Mouse (Mus musculus): ENCODE data around the gene Vmn2r84. TPM values are rescaled to one million over a fixed set of nuclear protein-coding genes. Genes with fewer than 3 reads are reported as not detected.
"Not testable (repeated sequence)": the region's sequence is repeated elsewhere in the genome, so short reads cannot be mapped to it uniquely, and the experiment has no call there.

The Vmn2r84 gene
- total and polyA plus RNA-seq, 3 experiments, result 0.27 TPM; not detected in 2

DNA sequence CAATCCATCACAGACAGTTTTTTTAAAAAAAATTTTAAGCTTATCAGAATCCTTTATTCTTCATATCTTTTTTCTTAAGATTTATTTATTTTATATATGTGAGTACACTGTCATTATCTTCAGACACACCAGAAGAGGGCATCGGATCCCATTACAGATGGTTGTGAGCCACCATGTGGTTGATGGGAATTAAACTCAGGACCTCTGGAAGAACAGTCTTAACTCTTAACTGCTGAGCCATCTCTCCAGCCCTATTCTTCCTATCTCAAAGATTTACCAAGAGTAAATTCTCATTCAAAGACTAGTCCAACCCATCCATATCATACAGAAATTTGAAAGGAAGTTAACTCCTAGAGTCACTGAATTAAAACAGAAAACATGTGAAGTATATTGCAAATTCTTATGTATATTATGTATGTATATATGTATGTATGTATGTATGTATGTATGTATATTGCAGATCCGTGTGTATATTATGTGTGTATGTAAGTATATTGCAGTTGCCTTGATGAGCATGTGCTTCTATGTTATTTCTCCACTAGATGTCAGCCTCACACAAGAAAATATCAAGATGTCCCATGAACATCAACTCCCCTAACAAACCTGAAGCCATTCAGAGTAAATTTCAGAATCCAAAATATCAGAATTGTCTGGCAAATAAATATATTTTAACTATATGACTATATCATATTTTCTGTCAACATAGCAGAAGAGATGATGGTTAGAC, 30.5 kb downstream of the Vmn2r84 start:
- no peak for ATAC-seq (ENCODE audit: extremely low read depth, insufficient number of reproducible peaks, low FRiP score, poor library complexity, severe bottlenecking)

DNA sequence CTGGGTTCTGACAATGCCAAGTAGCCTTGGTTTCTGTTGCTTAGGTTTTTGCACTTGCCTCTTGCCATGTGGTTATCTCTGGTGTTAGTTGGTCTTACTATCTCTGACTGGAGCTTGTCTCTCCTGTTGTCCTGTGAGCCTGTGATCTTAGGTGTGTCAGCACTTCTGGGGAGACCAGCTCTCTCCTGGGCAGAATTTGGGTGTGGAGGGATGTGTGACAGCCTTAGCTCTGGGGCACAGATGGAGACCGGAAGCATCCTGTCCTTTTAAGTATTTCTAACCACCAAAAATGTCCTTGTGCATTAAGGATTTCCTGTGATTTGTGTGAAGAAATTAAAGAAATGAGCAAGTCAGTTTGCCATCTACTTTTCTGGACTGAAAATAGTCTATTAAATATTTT, 50.1 kb downstream of the Vmn2r84 start:
- no peak for DNase-seq (ENCODE audit: low spot score)
- Histone ChIP-seq H3K4me3 (ENCODE audit: low read depth, low read length) (no peak overlapping the region), H3K27me3 (ENCODE audit: insufficient read depth, low read length) (no peaks in the 10 kb centered on the region), H3K9me3 (replicated peaks) (no peaks in the 10 kb centered on the region), H3K4me1 (ENCODE audit: insufficient read depth, low read depth, low read length) (no peaks in the 10 kb centered on the region), H3K36me3 (replicated peaks) (peaks cover 42% of the 10 kb centered on the region)
- no peak for ATAC-seq (ENCODE audit: extremely low read depth, insufficient number of reproducible peaks, low FRiP score, poor library complexity, severe bottlenecking)
- TF ChIP-seq GATA2 (IDR thresholded peaks at IDR 0.05; ENCODE audit: borderline replicate concordance, low read depth, low read length) (no peak), GATA1 (IDR thresholded peaks at IDR 0.05; ENCODE audit: borderline replicate concordance, low read length) (no peak), POLR2AphosphoS5 (IDR thresholded peaks at IDR 0.05; ENCODE audit: insufficient replicate concordance, low read depth, low read length) (no peak), TAL1 (conservative IDR thresholded peaks at IDR 0.05; ENCODE audit: low read depth, low read length) (no peak), CTCF (IDR thresholded peaks at IDR 0.05; ENCODE audit: low read depth, low read length) (no peak)

More for the DNA sequence above, 30.5 kb downstream of the Vmn2r84 start:
- Histone ChIP-seq H3K36me3 (replicated peaks) (peaks cover 59% of the 10 kb centered on the region), H3K9me3 (replicated peaks) (no peaks in the 10 kb centered on the region), H3K4me1 (ENCODE audit: insufficient read depth, low read depth, low read length) (peaks cover 2% of the 10 kb centered on the region; the same call in 1 of the 2 replicates), H3K27me3 (ENCODE audit: insufficient read depth, low read length) (no peaks in the 10 kb centered on the region), H3K4me3 (ENCODE audit: low read depth, low read length) (no peak overlapping the region)
- DNase-seq (ENCODE audit: low spot score), result peak; percentile 4
- TF ChIP-seq TAL1 (conservative IDR thresholded peaks at IDR 0.05; ENCODE audit: low read depth, low read length) (no peak), GATA2 (IDR thresholded peaks at IDR 0.05; ENCODE audit: borderline replicate concordance, low read depth, low read length) (no peak), POLR2AphosphoS5 (IDR thresholded peaks at IDR 0.05; ENCODE audit: insufficient replicate concordance, low read depth, low read length) (no peak), GATA1 (IDR thresholded peaks at IDR 0.05; ENCODE audit: borderline replicate concordance, low read length) (no peak), CTCF (IDR thresholded peaks at IDR 0.05; ENCODE audit: low read depth, low read length) (no peak)

DNA sequence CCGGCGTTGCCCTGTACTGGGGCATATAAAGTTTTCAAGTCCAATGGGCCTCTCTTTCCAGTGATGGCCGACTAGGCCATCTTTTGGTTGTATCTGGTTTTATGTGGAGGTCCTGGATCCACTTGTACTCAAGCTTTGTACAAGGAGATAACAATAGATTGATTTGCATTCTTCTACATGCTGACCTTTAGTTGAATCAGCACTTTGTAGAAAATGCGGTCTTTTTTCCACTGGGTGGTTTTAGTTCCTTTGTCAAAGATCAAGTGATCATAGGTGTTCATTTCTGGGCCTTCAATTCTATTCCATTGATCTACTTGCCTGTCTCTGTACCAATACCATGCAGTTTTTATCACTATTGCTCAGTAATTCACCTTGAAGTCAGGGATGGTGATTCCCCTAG, 54.1 kb downstream of the Vmn2r84 start:
- H3K4me3 ChIP-seq (ENCODE audit: low read depth, low read length); ATAC-seq (ENCODE audit: extremely low read depth, insufficient number of reproducible peaks, low FRiP score, poor library complexity, severe bottlenecking); H3K9me3 ChIP-seq (replicated peaks); H3K27me3 ChIP-seq (ENCODE audit: insufficient read depth, low read length); DNase-seq (ENCODE audit: low spot score): not testable (repeated sequence)
- Histone ChIP-seq H3K4me1 (ENCODE audit: insufficient read depth, low read depth, low read length) (peaks cover 21% of the 10 kb centered on the region), H3K36me3 (replicated peaks) (peaks cover 18% of the 10 kb centered on the region)

DNA sequence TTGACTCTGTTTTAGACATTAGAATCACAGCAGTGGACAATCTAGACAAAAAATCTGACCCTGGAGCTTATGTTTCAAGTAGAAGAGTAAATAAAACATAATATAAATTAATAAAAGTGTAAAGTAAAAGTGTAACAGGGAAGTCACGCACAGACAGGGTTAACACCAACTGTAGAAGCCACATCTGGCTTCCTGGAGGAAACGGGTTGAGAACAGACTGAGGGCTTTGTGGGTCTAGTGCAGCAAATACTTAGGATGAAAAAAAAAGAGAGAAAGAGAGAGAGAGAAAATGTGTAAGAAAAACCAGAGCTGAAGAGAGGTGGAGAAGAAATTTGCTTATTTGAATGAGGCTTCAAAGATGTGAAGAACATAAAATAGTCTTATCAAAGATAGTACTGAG, 56.6 kb downstream of the Vmn2r84 start:
- DNase-seq (ENCODE audit: low spot score), result no peak
- Histone ChIP-seq H3K4me1 (ENCODE audit: insufficient read depth, low read depth, low read length) (peaks cover 21% of the 10 kb centered on the region), H3K9me3 (replicated peaks) (no peaks in the 10 kb centered on the region), H3K27me3 (ENCODE audit: insufficient read depth, low read length) (no peaks in the 10 kb centered on the region), H3K4me3 (ENCODE audit: low read depth, low read length) (no peak overlapping the region), H3K36me3 (replicated peaks) (peaks cover 17% of the 10 kb centered on the region)
- no peak for TF ChIP-seq POLR2AphosphoS5 (IDR thresholded peaks at IDR 0.05; ENCODE audit: insufficient replicate concordance, low read depth, low read length)
- no peak for TF ChIP-seq TAL1 (conservative IDR thresholded peaks at IDR 0.05; ENCODE audit: low read depth, low read length)
- TF ChIP-seq CTCF (IDR thresholded peaks at IDR 0.05; ENCODE audit: low read depth, low read length), result no peak
- no peak for TF ChIP-seq GATA2 (IDR thresholded peaks at IDR 0.05; ENCODE audit: borderline replicate concordance, low read depth, low read length)
- TF ChIP-seq GATA1 (IDR thresholded peaks at IDR 0.05; ENCODE audit: borderline replicate concordance, low read length), result no peak
- no peak for ATAC-seq (ENCODE audit: extremely low read depth, insufficient number of reproducible peaks, low FRiP score, poor library complexity, severe bottlenecking)

DNA sequence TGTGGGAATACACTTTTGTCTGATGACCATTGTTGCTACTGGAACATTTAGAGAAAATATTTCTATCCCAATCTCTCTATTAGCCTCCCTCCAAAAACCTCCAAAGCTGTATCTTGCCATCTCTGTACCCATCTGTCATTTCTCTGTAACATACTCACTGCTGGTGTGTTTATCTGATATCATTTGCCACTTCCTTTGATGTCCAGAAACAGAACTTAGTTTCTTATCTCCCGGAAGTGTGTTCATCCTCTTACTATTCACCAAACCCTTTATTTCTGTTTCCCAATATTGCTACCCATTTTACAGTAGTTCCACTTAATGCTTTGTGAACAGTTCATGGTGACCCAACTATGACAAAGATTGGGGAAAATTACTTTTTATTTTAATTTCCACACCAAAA, 57.7 kb downstream of the Vmn2r84 start:
- peaks cover 21% of the 10 kb centered on the region for H3K4me1 ChIP-seq (ENCODE audit: insufficient read depth, low read depth, low read length)
- no peaks in the 10 kb centered on the region for H3K27me3 ChIP-seq (ENCODE audit: insufficient read depth, low read length)
- peak; percentile 92 for ATAC-seq (ENCODE audit: extremely low read depth, insufficient number of reproducible peaks, low FRiP score, poor library complexity, severe bottlenecking)
- H3K4me3 ChIP-seq (ENCODE audit: low read depth, low read length), result no peak overlapping the region
- no peaks in the 10 kb centered on the region for H3K9me3 ChIP-seq (replicated peaks)
- TF ChIP-seq GATA2 (IDR thresholded peaks at IDR 0.05; ENCODE audit: borderline replicate concordance, low read depth, low read length), result no peak
- no peak for DNase-seq (ENCODE audit: low spot score)
- H3K36me3 ChIP-seq (replicated peaks), result peaks cover 24% of the 10 kb centered on the region

DNA sequence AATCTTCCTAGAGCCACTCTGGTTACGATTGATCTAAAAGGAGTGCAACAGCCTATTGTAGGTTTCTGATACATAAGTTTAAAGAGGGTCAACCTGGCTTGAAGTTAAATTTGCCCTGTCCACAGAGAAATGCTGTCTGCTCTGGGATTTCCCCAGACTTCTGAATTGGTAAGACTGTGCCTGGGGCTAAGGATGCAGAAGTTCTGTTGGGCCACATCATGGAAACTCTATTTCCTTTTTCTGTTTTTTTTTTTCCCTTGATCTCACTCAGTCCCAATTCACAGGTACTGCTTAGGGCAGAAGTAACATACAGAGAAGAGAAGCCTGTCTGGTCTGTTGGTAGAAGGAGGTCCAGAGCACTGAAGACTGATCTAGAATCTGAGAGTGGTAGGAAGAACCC, 63.4 kb downstream of the Vmn2r84 start:
- no peaks in the 10 kb centered on the region for H3K9me3 ChIP-seq (replicated peaks)
- H3K27me3 ChIP-seq (ENCODE audit: insufficient read depth, low read length), result no peaks in the 10 kb centered on the region
- no peak overlapping the region for H3K4me3 ChIP-seq (ENCODE audit: low read depth, low read length)
- DNase-seq (ENCODE audit: low spot score) (no peak), ATAC-seq (ENCODE audit: extremely low read depth, insufficient number of reproducible peaks, low FRiP score, poor library complexity, severe bottlenecking) (no peak)
- H3K4me1 ChIP-seq (ENCODE audit: insufficient read depth, low read depth, low read length), result peaks cover 5% of the 10 kb centered on the region
- no peak for TF ChIP-seq CTCF (IDR thresholded peaks at IDR 0.05; ENCODE audit: low read depth, low read length)
- TF ChIP-seq TAL1 (conservative IDR thresholded peaks at IDR 0.05; ENCODE audit: low read depth, low read length), result no peak
- no peak for TF ChIP-seq POLR2AphosphoS5 (IDR thresholded peaks at IDR 0.05; ENCODE audit: insufficient replicate concordance, low read depth, low read length)
- TF ChIP-seq GATA2 (IDR thresholded peaks at IDR 0.05; ENCODE audit: borderline replicate concordance, low read depth, low read length), result no peak
- TF ChIP-seq GATA1 (IDR thresholded peaks at IDR 0.05; ENCODE audit: borderline replicate concordance, low read length), result no peak
- peaks cover 28% of the 10 kb centered on the region for H3K36me3 ChIP-seq (replicated peaks)

Other genes starting within 250 kb of the Vmn2r84 start
- gene Olfr825, start 227.6 kb downstream of the Vmn2r84 start, total RNA-seq (2014; fragmentation: Nextera tagmentation), result not detected in 2 replicates
- 0.12 and 0.27 TPM in 2 replicates for gene Olfr825, start 227.6 kb downstream of the Vmn2r84 start, total RNA-seq (2017)
- gene Olfr825, start 227.6 kb downstream of the Vmn2r84 start, polyA plus RNA-seq (2012), result not detected in 2 replicates
- gene Olfr826, start 210.1 kb downstream of the Vmn2r84 start, total RNA-seq (2014; fragmentation: Nextera tagmentation), result not detected in 2 replicates
- 0.16 TPM in 1 of 2 replicates, not detected in the other for gene Olfr826, start 210.1 kb downstream of the Vmn2r84 start, total RNA-seq (2017)
- gene Olfr826, start 210.1 kb downstream of the Vmn2r84 start, polyA plus RNA-seq (2012), result not detected in 2 replicates
- not detected in 2 replicates for gene Olfr827, start 179.9 kb downstream of the Vmn2r84 start, total RNA-seq (2014; fragmentation: Nextera tagmentation)
- gene Olfr827, start 179.9 kb downstream of the Vmn2r84 start, total RNA-seq (2017), result 0.06 and 0.33 TPM in 2 replicates
- gene Olfr827, start 179.9 kb downstream of the Vmn2r84 start, polyA plus RNA-seq (2012), result not detected in 2 replicates
- gene Neurod4, start 114.1 kb downstream of the Vmn2r84 start, total RNA-seq (2014; fragmentation: Nextera tagmentation), result not detected in 2 replicates
- gene Neurod4, start 114.1 kb downstream of the Vmn2r84 start, total RNA-seq (2017), result 0.60 and 0.64 TPM in 2 replicates
- gene Neurod4, start 114.1 kb downstream of the Vmn2r84 start, polyA plus RNA-seq (2012), result not detected in 2 replicates
- 202 and 209 TPM in 2 replicates for gene Tespa1, start 71.5 kb downstream of the Vmn2r84 start, total RNA-seq (2014; fragmentation: Nextera tagmentation)
- gene Tespa1, start 71.5 kb downstream of the Vmn2r84 start, total RNA-seq (2017), result 340 and 367 TPM in 2 replicates
- gene Tespa1, start 71.5 kb downstream of the Vmn2r84 start, polyA plus RNA-seq (2012), result 6.6 and 7.4 TPM in 2 replicates
- not detected in 2 replicates for gene Vmn2r85, start 35.4 kb upstream of the Vmn2r84 start, total RNA-seq (2014; fragmentation: Nextera tagmentation)
- 0.05 and 0.06 TPM in 2 replicates for gene Vmn2r85, start 35.4 kb upstream of the Vmn2r84 start, total RNA-seq (2017)
- not detected in 2 replicates for gene Vmn2r85, start 35.4 kb upstream of the Vmn2r84 start, polyA plus RNA-seq (2012)
- not detected in 2 replicates for gene Vmn2r86, start 61.7 kb upstream of the Vmn2r84 start, total RNA-seq (2014; fragmentation: Nextera tagmentation)
- gene Vmn2r86, start 61.7 kb upstream of the Vmn2r84 start, total RNA-seq (2017), result 0.05 and 0.06 TPM in 2 replicates
- not detected in 2 replicates for gene Vmn2r86, start 61.7 kb upstream of the Vmn2r84 start, polyA plus RNA-seq (2012)
- not detected in 2 replicates for gene Vmn2r87, start 103.1 kb upstream of the Vmn2r84 start, total RNA-seq (2014; fragmentation: Nextera tagmentation)
- gene Vmn2r87, start 103.1 kb upstream of the Vmn2r84 start, total RNA-seq (2017), result 0.11 TPM in 1 of 2 replicates, not detected in the other
- gene Vmn2r87, start 103.1 kb upstream of the Vmn2r84 start, polyA plus RNA-seq (2012), result not detected in 2 replicates

All from G1E (cell line).